Mouse (Mus musculus) heart, postnatal 36 days (tissue): ENCODE data around the gene Car10. TPM values are rescaled to one million over a fixed set of nuclear protein-coding genes. Genes with fewer than 3 reads are reported as not detected.

ENCODE experiments used
- DNase-seq, 2 experiments: peaks; one replicate each; pipeline ENCODE4 v3.0.0; 2021 to 2022
- intact Hi-C: fragments of 180-260 bp; cut with DNase I; formaldehyde crosslinking; loops from one replicate; pipeline ENCODE4 v1.15.1; 2025
- total RNA-seq, 2 experiments: library from RNA; stranded (reverse); gene quantifications; 2 replicates each; pipeline ENCODE4 v1.2.3; 2021

The Car10 gene
- total RNA-seq, 2 experiments from 2014 or later, result not detected

DNA sequence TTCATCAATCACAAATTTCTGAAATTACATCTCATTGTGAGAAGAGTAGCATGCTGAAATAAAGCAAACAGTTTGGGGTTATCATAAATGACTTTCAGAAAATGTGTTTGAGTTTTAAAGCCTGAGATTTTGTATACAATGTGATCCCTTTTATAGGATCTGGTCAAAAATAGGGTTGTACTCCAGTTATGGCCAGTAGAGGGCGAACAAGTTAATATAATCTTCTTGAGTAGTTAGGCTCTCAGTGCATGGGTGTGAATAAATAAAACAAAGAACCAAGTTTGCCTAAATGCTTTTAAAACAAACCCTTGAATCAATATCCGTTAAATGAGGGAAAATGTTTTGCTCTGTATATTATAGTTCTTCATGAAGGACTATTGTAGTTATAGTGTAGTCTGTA, 46.7 kb downstream of the Car10 start:
- peak; percentile 3 to 5 for DNase-seq
- intact Hi-C loops, result loop anchor here (1.0 to 10.0 kb wide), 2 partner anchors 190 to 328 kb away; no protein-coding TSS in a partner anchor

GRCm38 (mm10) chr11:93154910-93155309, 57.1 kb downstream of the Car10 start:
- DNase-seq, result no peak
- intact Hi-C loops, result no loop called here

GRCm38 (mm10) chr11:93172430-93172829, 74.6 kb downstream of the Car10 start:
- no peak for DNase-seq

GRCm38 (mm10) chr11:93173533-93174308, 75.9 kb downstream of the Car10 start:
- intact Hi-C loops, result no loop called here
- no peak for DNase-seq

More at GRCm38 (mm10) chr11:93172430-93172829, 74.6 kb downstream of the Car10 start:
- intact Hi-C loops, result no loop called here

GRCm38 (mm10) chr11:93185477-93185876, 87.6 kb downstream of the Car10 start:
- intact Hi-C loops, result no loop called here
- DNase-seq, result peak; percentile 14 to 26

GRCm38 (mm10) chr11:93186163-93186562, 88.3 kb downstream of the Car10 start:
- intact Hi-C loops, result no loop called here
- DNase-seq, result no peak

- peak; percentile 1 to 6 for DNase-seq
- intact Hi-C loops, result no loop called here
These were observed 90.8 kb downstream of the Car10 start for GRCm38 (mm10) chr11:93188621-93189020.

GRCm38 (mm10) chr11:93200046-93200445, 102.2 kb downstream of the Car10 start:
- DNase-seq, result no peak
- intact Hi-C loops, result no loop called here

DNA sequence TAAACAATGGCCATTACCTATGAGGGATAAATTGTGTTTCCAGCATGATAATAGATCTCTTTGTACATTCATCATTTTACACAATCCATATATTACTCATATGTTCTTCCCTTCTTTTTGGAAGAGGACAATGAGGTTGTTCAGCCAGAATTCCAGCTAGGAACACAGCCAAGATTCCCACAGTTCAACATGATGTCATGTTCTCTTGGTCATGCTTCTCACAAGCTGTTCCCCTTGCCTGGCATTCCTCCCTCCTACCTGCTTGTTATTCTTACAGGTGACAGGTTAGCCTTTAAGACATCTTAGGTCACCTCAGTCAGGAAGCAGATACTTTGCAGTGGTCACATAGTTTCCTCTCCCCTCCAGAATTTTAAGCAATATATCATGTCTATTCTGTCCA, 119.6 kb downstream of the Car10 start:
- intact Hi-C loops, result no loop called here
- DNase-seq, result no peak

GRCm38 (mm10) chr11:93230057-93230456, 132.2 kb downstream of the Car10 start:
- DNase-seq, result no peak
- intact Hi-C loops, result no loop called here

DNA sequence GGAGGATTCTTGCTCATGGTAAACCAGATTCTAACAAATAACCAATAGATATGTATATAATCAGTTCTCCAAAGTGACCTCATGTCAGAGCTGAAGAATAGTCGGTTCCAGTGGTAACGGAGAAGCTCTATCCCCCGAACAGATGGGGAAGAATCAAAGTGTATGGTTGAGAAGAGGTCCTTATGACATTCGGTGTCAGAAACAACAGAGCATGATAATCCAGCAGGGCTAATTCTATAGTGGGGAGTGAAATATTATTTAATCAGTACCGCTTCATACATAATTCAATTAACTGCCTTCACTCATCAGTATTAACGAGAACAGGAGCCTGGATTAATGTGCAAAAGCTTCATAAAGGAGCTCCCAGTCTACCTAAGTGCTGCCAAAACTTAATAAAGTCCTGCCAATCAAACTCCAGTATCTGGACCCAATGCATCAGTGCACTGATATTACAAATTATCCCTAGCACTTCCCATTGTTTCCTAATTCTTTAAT, 152.0 kb downstream of the Car10 start:
- no peak for DNase-seq
- intact Hi-C loops, result no loop called here

GRCm38 (mm10) chr11:93251766-93252165, 153.9 kb downstream of the Car10 start:
- intact Hi-C loops, result no loop called here
- no peak for DNase-seq

- intact Hi-C loops, result no loop called here
- DNase-seq, result no peak
These were observed 166.2 kb downstream of the Car10 start for GRCm38 (mm10) chr11:93263979-93264378.

- intact Hi-C loops, result no loop called here
- DNase-seq, result no peak
These were observed 174.2 kb downstream of the Car10 start for GRCm38 (mm10) chr11:93272016-93272415.

DNA sequence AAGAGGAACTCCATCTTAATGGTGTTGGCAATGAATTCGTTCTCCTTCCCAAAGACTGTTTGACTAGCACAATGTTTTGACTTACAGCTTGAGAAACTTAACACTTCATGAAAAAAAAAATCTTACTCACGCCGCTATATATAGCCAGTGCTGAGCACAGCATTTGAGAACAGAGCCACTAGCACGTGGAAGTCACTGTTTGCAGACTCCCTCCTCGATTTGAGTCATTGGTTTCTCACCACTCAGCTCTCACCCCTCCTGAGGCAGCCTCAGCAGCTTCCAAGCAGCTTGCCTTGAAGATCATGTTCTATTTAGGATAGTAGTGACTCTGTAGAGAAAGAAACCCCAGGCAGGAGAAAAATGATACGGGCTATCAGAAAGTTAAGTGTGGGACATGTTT, 176.1 kb downstream of the Car10 start:
- intact Hi-C loops, result no loop called here
- DNase-seq, result no peak

- DNase-seq, result no peak
- intact Hi-C loops, result no loop called here
These were observed 195.8 kb downstream of the Car10 start for GRCm38 (mm10) chr11:93293661-93294060.

DNA sequence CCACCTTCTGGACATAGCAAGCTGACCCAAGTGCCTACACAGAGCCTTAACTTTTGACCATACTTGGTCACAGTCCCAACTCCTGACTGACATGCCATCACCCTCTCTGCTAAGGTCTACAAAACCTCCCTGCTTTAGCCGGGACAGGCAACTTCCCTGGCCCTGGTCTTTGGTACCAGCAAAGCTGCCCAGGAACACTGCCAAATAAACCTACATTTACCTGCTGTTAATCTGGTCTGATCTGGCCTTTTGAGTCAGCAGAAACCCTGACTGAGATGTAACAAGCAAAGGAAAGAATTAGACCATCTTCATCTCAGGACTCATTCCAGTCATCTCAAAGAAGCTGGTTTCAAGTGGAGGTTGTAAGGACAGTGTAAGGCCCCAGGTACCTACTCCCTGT, 212.2 kb downstream of the Car10 start:
- intact Hi-C loops, result no loop called here
- no peak for DNase-seq

GRCm38 (mm10) chr11:93337756-93338155, 239.9 kb downstream of the Car10 start:
- intact Hi-C loops, result loop anchor here (10.0 kb wide), 1 partner anchor 193 kb away; no protein-coding TSS in a partner anchor

GRCm38 (mm10) chr11:93343961-93344360, 246.1 kb downstream of the Car10 start:
- DNase-seq, result no peak
- intact Hi-C loops, result no loop called here

More at GRCm38 (mm10) chr11:93337756-93338155, 239.9 kb downstream of the Car10 start:
- no peak for DNase-seq

DNA sequence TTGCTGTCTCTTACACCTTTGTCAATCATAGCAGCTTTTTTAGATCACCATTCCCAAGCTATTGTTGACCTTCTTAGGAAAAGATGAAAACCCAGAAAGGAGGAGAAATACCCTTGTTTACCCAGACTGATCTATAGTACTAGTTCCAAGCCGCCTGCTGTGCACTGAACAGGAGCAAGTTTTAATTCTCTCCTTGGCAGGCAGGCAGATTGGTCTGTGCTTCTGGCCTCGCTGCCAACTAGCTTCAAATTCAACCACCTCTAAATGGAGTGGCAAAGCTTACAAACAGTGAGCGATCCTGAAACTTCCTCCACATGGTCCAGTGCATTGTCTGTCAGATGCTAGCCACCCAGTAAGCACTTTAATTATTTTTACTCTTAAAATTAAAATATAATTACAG, 247.0 kb downstream of the Car10 start:
- intact Hi-C loops, result no loop called here
- DNase-seq, result no peak

DNA sequence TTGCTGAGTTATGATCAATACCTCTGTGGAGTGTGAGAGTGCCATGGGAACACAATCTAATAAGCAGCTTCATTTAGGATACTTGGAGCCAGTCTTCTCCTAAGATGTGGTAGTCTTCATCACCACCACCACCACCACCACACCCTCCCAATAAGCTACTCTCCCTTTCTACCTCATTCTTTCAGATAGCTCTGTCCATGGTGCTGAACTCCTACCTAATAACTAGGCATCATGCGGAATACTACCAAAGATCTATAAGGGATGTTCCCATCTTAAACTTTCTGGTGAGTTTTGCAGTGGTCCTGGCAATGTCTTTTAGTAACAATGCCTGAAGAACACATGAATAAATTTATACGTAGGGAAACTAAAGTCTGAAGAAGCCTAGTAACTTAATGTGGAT, 263.7 kb downstream of the Car10 start:
- DNase-seq, result no peak
- intact Hi-C loops, result no loop called here

- intact Hi-C loops, result no loop called here
- no peak for DNase-seq
These were observed 266.3 kb downstream of the Car10 start for GRCm38 (mm10) chr11:93364171-93364570.
